Mouse (Mus musculus) heart, embryonic 15.5 days (tissue): Measurements from ENCODE around the gene Fen1. TPM values are rescaled to one million over a fixed set of nuclear protein-coding genes. Genes with fewer than 3 reads are reported as not detected.
A peak's percentile ranks its signal among the peaks of the same experiment; 100 is the strongest.
"Not testable (repeated sequence)": the region's sequence is repeated elsewhere in the genome, so short reads cannot be mapped to it uniquely, and the experiment has no call there.

Experiments used
- ATAC-seq: fragments of 200-750 bp; cut with Nextera tagmentation; replicated peaks from 2 replicates; pipeline ENCODE4 v1.8.0; 2017; ENCODE audit warnings: low read depth, moderate TSS enrichment; ENCODE audit not compliant: insufficient number of reproducible peaks, insufficient read depth, low FRiP score
- H3K27ac ChIP-seq: fragments of 300-500 bp; sonication (generic); 2 replicates; pipeline ENCODE4 v1.5.1; 2015; ENCODE audit warnings: mild to moderate bottlenecking, inconsistent platforms
- H3K27me3 ChIP-seq: fragments of 300-500 bp; sonication (generic); 2 replicates; pipeline ENCODE4 v1.6.1; 2015; ENCODE audit warnings: inconsistent platforms
- H3K36me3 ChIP-seq: fragments of 300-500 bp; sonication (generic); 2 replicates; pipeline ENCODE4 v1.6.1; 2015; ENCODE audit warnings: mild to moderate bottlenecking, inconsistent platforms
- H3K4me1 ChIP-seq: fragments of 300-500 bp; sonication (generic); replicated peaks from 2 replicates; pipeline ENCODE4 v1.6.1; 2015; ENCODE audit warnings: inconsistent platforms
- H3K4me2 ChIP-seq: fragments of 300-500 bp; sonication (generic); 2 replicates; pipeline ENCODE4 v1.6.1; 2015; ENCODE audit warnings: inconsistent platforms, mild to moderate bottlenecking, moderate library complexity
- H3K4me3 ChIP-seq: fragments of 300-500 bp; sonication (generic); 2 replicates; pipeline ENCODE4 v1.5.1; 2015; ENCODE audit warnings: mild to moderate bottlenecking, inconsistent platforms
- H3K9ac ChIP-seq: fragments of 300-500 bp; sonication (generic); 2 replicates; pipeline ENCODE4 v1.6.1; 2015; ENCODE audit warnings: mild to moderate bottlenecking, inconsistent platforms
- H3K9me3 ChIP-seq: fragments of 300-500 bp; sonication (generic); replicated peaks from 2 replicates; pipeline ENCODE4 v1.6.1; 2016; ENCODE audit warnings: inconsistent platforms
- WGBS: fragments of 180-500 bp; shearing (Covaris S2); methylation state at CpG from one replicate; pipeline ENCODE4 v1.1.7; 2015; ENCODE audit warnings: mixed read lengths; 5-methylcytosine and 5-hydroxymethylcytosine counted together
- polyA plus RNA-seq: library from polyadenylated mRNA; unstranded; fragments of >200 nt; fragmentation: Nextera tagmentation; extraction: Ambion mirVana; gene quantifications from 2 replicates; pipeline ENCODE4 v1.2.1, GENCODE M21; 2015

Fen1 gene
- polyA plus RNA-seq, 1 experiment from 2014 or later, result 39.9 TPM

DNA sequence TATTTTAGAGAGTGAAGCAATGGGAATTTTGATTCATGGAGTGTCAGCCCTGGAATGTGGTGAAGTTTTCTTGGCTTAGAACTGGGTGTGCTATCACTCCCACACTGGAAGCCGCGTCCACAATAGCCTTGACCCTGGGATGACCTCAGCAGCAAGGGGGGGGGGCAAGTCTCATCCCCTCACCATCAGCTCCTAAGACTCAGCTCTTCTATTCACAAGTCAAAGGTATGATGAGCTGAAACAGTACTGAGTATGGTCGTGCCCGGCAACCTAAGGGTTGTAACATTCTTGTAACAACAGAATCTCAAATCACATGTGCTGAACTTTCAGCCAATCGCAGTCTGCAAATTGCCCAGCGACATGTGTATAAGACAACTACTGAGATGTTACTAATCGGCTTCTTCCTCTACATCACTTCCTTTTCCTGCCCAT, 27.0 kb downstream of the Fen1 start:
- peak overlapping the region; percentile 33; the same call in 1 of the 2 replicates for H3K4me2 ChIP-seq
- no peaks in the 10 kb centered on the region for H3K9me3 ChIP-seq
- H3K9ac ChIP-seq, result no peak overlapping the region
- ATAC-seq, result peak; percentile 70
- H3K4me1 ChIP-seq, result peaks cover 15% of the 10 kb centered on the region
- H3K36me3 ChIP-seq, result no peaks in the 10 kb centered on the region
- WGBS, result 30% methylated on average over 7 of the region's 7 CpGs
- no peaks in the 10 kb centered on the region for H3K27me3 ChIP-seq
- peak overlapping the region; percentile 42 for H3K27ac ChIP-seq
- no peak overlapping the region for H3K4me3 ChIP-seq

DNA sequence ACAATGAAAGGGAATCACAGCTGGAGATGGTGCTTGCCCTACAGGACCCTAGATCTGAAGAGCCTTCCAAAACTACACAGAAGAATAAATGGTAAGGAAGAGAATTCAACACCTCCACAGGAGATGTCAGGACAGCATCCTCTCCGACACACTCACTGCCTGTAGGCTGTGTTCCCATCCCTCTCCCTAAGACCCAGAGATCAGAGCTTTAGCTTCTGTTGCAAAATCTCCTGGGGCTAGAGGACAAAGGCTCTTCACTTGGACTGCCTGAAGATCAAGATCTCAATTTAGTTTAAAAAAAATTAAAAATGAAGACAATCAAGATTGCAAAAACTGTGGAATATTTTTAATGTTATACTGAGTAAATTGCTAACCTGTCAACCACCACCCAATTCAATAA, 27.5 kb downstream of the Fen1 start:
- H3K4me1 ChIP-seq, result peaks cover 13% of the 10 kb centered on the region
- H3K27me3 ChIP-seq, result no peaks in the 10 kb centered on the region
- peak overlapping the region; percentile 42; the same call in 1 of the 2 replicates for H3K27ac ChIP-seq
- H3K4me3 ChIP-seq, result no peak overlapping the region
- 71% methylated on average over 1 of the region's 1 CpGs for WGBS
- no peaks in the 10 kb centered on the region for H3K36me3 ChIP-seq
- no peak for ATAC-seq
- no peak overlapping the region; the same call in 1 of the 2 replicates for H3K4me2 ChIP-seq
- no peaks in the 10 kb centered on the region for H3K9me3 ChIP-seq
- no peak overlapping the region for H3K9ac ChIP-seq

DNA sequence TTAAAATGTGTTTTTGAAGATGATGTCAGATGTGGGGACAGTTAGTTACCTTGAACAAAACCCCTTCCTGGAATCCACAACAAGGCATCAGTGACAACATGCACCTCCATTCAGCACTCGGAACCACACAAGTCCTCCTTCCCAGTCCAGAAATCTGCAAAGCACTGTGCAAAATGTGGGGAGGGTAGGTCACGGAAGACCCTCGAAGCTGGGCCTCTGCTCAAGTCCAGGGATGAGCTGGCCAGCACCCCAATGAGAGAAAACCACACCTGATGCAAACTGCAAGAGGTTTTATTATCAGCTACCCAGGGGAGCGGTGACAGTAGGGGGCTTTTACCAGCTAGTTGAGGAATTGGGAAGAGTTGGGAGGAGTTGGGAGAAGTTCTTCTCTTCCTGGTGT, 29.0 kb downstream of the Fen1 start:
- Histone ChIP-seq H3K4me2 (no peak overlapping the region), H3K4me3 (no peak overlapping the region), H3K27me3 (no peaks in the 10 kb centered on the region), H3K9ac (no peak overlapping the region), H3K4me1 (peaks cover 8% of the 10 kb centered on the region), H3K36me3 (no peaks in the 10 kb centered on the region), H3K27ac (no peak overlapping the region), H3K9me3 (no peaks in the 10 kb centered on the region)
- 63% methylated on average over 4 of the region's 4 CpGs for WGBS
- no peak for ATAC-seq

DNA sequence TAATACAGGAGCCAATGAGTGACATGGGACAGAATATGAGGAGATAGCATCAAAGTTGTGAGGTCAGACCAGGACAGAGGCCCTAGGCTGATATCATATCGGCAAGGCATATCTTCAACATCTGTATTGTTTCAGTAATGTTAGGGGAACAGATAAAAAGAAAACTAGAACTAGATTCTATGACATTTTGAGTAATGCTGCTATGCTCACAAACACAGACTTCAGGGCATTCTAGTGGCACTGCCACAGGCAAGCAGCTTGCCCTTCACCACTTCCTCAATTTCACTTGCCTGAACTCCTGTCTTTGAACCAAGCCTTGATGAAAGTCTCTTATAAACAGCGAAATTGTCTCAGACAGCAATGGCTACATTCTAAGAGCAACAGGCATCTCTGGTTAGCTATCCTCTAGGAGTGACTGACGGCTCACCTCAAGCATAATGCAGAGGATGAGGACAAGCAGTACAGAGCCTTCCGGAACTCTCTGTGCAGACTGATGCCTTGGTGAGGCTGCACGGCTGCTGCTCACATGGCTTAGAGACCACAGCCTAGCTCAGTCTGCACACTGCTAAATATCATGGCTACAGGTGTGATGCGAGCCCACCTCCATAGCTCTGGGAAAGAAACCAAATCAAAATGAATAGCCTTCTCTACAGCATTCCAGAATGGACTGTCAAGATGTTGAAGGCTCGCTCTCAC, 30.0 kb downstream of the Fen1 start:
- no peak overlapping the region for H3K4me3 ChIP-seq
- H3K4me1 ChIP-seq, result peaks cover 8% of the 10 kb centered on the region
- 75% methylated on average over 7 of the region's 7 CpGs for WGBS
- H3K4me2 ChIP-seq, result no peak overlapping the region
- H3K9ac ChIP-seq, result no peak overlapping the region
- H3K9me3 ChIP-seq, result no peaks in the 10 kb centered on the region
- no peak overlapping the region for H3K27ac ChIP-seq
- no peaks in the 10 kb centered on the region for H3K36me3 ChIP-seq
- H3K27me3 ChIP-seq, result no peaks in the 10 kb centered on the region
- no peak for ATAC-seq

DNA sequence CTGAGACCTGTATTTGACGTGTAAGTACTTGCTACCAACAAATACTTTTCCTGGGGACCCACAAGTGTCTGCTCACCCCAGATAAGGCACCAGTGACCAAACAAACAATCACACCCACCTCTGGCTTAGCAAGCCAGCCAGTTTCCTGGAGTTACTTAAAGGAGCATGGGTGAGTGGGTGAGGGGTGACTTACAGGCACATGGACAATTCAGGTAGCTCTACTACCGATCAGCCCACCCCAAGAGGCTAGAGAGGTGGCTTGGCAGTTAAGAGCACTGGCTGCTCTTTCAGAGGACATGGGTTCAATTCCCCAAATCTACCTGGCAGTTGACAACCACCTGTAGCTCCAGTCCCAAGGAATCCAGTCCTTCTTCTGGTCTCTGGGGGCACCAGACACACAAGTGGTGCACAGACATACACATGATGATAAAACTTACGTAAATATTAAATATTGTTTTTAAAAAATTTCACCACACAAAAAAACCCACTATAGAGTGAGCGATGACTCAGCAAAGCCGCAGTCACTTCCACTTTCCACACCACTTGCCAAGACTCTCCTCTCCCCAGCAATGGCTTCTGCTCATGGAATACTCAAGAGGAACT, 30.8 kb downstream of the Fen1 start:
- no peak overlapping the region for H3K27ac ChIP-seq
- H3K36me3 ChIP-seq, result no peaks in the 10 kb centered on the region
- 72% methylated on average over 5 of the region's 5 CpGs for WGBS

DNA sequence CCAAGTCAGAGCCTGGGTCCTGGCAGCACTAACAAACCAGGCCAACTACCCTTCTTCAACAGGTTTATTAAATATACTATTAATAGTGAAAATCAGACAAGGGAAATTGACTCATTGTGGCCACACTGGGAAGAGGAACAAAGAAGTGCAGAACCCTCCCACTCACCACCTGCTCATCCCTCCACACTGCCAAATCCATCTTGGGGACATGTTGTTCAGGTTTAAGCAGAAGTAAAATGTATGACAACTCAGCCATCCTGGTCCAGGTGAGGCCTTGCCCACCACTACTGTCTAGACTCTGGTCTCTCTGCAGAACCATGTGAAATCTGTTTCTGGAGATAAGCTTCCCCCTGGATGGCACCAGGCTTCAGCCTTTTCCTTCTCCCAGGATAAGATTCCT, 32.1 kb downstream of the Fen1 start:
- Histone ChIP-seq H3K27me3 (no peaks in the 10 kb centered on the region), H3K4me1 (peaks cover 2% of the 10 kb centered on the region), H3K36me3 (no peaks in the 10 kb centered on the region), H3K4me3 (no peak overlapping the region), H3K9ac (no peak overlapping the region), H3K4me2 (no peak overlapping the region), H3K27ac (no peak overlapping the region), H3K9me3 (no peaks in the 10 kb centered on the region)
- ATAC-seq, result no peak

More for the DNA sequence above, 30.8 kb downstream of the Fen1 start:
- Histone ChIP-seq H3K9me3 (no peaks in the 10 kb centered on the region), H3K4me1 (peaks cover 8% of the 10 kb centered on the region), H3K27me3 (no peaks in the 10 kb centered on the region), H3K9ac (no peak overlapping the region), H3K4me3 (no peak overlapping the region), H3K4me2 (no peak overlapping the region)
- no peak for ATAC-seq

DNA sequence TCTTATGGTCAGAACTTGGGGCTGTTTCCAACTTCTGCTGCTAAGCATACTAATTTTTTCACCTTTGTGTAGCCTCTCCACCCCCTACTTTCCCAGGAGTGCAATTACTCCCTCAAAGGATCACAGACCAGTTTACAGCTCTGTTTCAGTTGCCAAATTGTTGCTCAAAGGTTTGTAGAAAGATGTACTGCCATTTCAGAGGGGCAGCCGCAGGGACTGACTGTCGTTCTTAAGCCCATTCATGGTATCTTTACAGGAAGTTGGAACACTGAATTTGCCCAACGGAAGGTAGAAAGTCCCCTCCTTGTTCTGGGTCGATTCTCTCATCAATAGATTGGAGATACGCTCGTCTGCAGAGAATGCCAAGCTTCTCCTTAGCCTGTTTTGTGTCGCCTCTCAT, 32.6 kb downstream of the Fen1 start:
- H3K4me3 ChIP-seq, result no peak overlapping the region
- ATAC-seq, result no peak
- no peaks in the 10 kb centered on the region; the same call in none of the 2 replicates for H3K4me1 ChIP-seq
- no peaks in the 10 kb centered on the region for H3K27me3 ChIP-seq
- no peaks in the 10 kb centered on the region for H3K36me3 ChIP-seq
- H3K9me3 ChIP-seq, result no peaks in the 10 kb centered on the region
- H3K27ac ChIP-seq, result no peak overlapping the region
- no peak overlapping the region for H3K9ac ChIP-seq
- H3K4me2 ChIP-seq, result no peak overlapping the region
- WGBS, result 66% methylated on average over 7 of the region's 7 CpGs

DNA sequence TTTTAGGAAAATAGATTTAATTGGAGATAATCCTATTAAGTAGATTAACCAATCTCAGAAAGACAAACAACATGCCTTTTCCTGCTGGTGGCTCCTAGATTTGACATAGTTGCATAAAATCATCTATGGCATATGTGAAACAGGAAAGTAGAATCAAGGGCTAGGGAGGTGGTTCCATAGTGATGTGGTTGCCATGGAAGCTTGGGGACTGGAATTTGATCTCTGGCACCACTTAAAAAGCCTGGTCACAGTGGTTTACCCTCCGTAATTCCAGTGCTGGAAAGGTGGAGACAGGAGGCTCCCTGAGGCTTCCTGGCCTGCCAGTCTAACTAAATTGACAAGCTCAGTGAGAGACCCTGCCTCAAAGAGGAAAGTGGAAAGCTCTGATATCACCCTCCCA, 33.5 kb downstream of the Fen1 start:
- Histone ChIP-seq H3K27ac (no peak overlapping the region), H3K4me1 (no peaks in the 10 kb centered on the region), H3K9me3 (no peaks in the 10 kb centered on the region), H3K4me3 (no peak overlapping the region), H3K36me3 (no peaks in the 10 kb centered on the region), H3K4me2 (no peak overlapping the region), H3K9ac (no peak overlapping the region), H3K27me3 (no peaks in the 10 kb centered on the region)
- 35% methylated on average over 1 of the region's 1 CpGs for WGBS
- ATAC-seq, result no peak

DNA sequence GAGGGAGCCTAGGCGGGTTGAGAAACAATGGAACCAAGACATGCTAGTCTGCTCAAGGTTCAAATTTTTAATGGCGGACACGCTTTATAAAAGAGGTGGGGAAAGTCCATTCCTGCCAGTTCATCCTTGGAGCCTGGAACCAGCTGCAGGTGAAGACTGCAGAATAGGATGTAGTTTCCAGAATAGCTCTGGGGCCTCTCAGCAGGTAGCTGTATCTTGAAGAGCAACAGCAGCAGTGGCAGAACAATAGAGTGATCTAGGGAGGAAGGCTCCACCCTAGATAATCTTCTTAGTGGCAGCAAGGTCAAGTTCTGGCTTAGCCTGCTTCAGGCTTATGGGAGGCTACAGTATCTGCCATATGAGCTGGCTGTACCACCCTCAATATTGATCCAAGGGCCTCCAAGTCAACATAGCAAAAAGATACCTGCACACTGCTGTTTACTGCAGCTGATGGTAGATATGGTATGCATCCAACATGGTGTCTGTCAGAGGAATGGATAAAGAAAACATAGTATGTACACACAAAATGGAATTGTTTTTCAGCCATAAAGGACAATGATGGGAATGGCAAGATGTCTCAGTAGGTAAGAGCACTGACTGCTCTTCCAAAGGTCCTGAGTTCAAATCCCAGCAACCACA, 34.2 kb downstream of the Fen1 start:
- not testable (repeated sequence) for H3K27me3 ChIP-seq, H3K4me1 ChIP-seq, H3K27ac ChIP-seq, H3K4me3 ChIP-seq, H3K9ac ChIP-seq, H3K9me3 ChIP-seq, H3K36me3 ChIP-seq, ATAC-seq, H3K4me2 ChIP-seq
- 77% methylated on average over 3 of the region's 3 CpGs for WGBS

DNA sequence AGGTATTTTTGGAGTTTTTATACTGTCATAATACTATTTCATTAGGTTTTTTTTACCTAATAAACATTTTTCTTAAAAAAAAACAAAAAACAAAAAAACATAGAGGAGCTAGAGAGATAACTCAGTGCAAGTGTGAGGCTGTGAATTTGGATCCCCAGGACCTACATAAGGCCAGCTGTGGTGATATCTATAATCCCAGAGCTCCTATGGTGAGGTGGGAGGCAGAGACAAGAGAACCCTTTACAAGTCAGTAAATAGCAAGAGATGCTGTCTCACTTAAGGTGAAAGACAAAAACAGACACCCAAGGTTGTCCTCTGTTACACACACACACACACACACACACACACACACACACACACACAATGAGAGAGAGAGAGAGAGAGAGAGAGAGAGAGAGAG, 34.8 kb downstream of the Fen1 start:
- no peak overlapping the region for H3K4me2 ChIP-seq
- no peaks in the 10 kb centered on the region for H3K36me3 ChIP-seq
- no peak for ATAC-seq
- H3K9me3 ChIP-seq, result no peaks in the 10 kb centered on the region
- no peaks in the 10 kb centered on the region for H3K27me3 ChIP-seq
- no peak overlapping the region for H3K4me3 ChIP-seq
- H3K4me1 ChIP-seq, result no peaks in the 10 kb centered on the region
- H3K9ac ChIP-seq, result no peak overlapping the region
- no peak overlapping the region for H3K27ac ChIP-seq

DNA sequence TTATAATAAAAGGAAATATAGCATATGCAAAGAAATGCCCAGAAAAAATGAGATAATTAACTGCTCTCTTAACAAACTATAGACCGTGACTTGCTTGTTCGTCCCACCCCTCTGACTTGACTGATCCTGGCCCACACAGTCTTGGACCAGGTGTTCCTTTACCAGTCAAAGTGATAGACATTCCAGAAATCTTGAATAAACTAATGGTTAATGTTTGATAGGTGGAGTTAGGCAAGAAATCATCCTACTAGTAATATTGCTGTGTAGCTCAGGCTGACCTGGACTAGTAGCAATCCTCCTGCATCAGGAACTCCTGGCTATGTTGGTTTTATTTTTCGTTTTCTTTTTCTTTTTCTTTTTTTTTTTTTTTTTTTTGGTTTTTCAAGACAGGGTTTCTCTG, 35.5 kb downstream of the Fen1 start:
- H3K4me2 ChIP-seq, result no peak overlapping the region
- no peaks in the 10 kb centered on the region for H3K9me3 ChIP-seq
- no peak for ATAC-seq

DNA sequence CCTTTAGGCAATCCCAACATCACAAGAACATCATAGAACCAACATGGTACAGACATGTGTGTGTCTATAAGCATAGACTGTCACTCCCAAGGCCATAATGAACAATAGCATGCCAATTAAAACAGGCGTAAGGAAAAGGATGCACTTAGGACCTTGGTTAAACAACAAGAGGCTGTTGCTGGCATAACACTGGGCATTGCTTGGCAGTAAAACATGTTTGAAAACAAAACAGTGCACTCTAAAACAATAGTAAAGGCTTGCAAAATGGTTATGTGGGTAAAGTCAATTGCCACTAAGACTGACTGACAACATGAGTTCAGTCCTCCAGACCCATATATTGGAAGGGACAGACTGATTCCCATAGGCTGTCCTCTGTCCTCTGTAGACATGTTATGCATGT, 36.0 kb downstream of the Fen1 start:
- Histone ChIP-seq H3K9me3 (no peaks in the 10 kb centered on the region), H3K27ac (no peak overlapping the region), H3K4me2 (no peak overlapping the region), H3K36me3 (no peaks in the 10 kb centered on the region), H3K9ac (no peak overlapping the region), H3K4me3 (no peak overlapping the region), H3K27me3 (no peaks in the 10 kb centered on the region), H3K4me1 (no peaks in the 10 kb centered on the region)
- WGBS, result 92% methylated on average over 1 of the region's 1 CpGs
- no peak for ATAC-seq

More for the DNA sequence above, 35.5 kb downstream of the Fen1 start:
- Histone ChIP-seq H3K27me3 (no peaks in the 10 kb centered on the region), H3K36me3 (no peaks in the 10 kb centered on the region), H3K9ac (no peak overlapping the region), H3K4me3 (no peak overlapping the region), H3K4me1 (no peaks in the 10 kb centered on the region), H3K27ac (no peak overlapping the region)
- WGBS, result 70% methylated on average over 3 of the region's 3 CpGs
